Mouse (Mus musculus) adrenal gland (tissue): ENCODE results near the gene Whrn.

Source experiments
- intact Hi-C: fragments of 180-260 bp; cut with DNase I; formaldehyde crosslinking; loops from one replicate; pipeline ENCODE4 v1.15.1; 2025
- long read RNA-seq, 2 experiments: library from polyadenylated mRNA; unstranded; transcript quantifications; one replicate each; pipeline ENCODE4 v2.0.0; 2020; ENCODE audit warnings: borderline replicate concordance in 1 of 2; ENCODE audit not compliant: insufficient replicate concordance in 1 of 2

Whrn gene
- long read RNA-seq, experiment 1, partial matches to known transcripts = 7 of 8 reads
- long read RNA-seq, experiment 1, other reads (novel, unspliced or antisense) = 0 of 8 reads
- long read RNA-seq, experiment 2, full-length matches to known transcripts = 3 of 11 reads
- long read RNA-seq, experiment 2, partial matches to known transcripts = 6 of 11 reads
- long read RNA-seq, experiment 2, other reads (novel, unspliced or antisense) = 2 of 11 reads

- intact Hi-C loops = no loop called here
These were observed at the start of gene Whrn for GRCm38 (mm10) chr4:63495915-63496278. Gene Whrn (minus strand): TSS chr4:63495991.

- intact Hi-C loops = no loop called here
These were observed 49.6 kb upstream of the Whrn start for GRCm38 (mm10) chr4:63545231-63545958.

GRCm38 (mm10) chr4:63544494-63545230 is 48.9 kb upstream of the Whrn start, which contains the start of gene Atp6v1g1:
Gene Atp6v1g1 (plus strand): TSS chr4:63544772.
- intact Hi-C loops = no loop called here

GRCm38 (mm10) chr4:63543746-63544493 is 48.1 kb upstream of the Whrn start:
- intact Hi-C loops = no loop called here

- intact Hi-C loops = no loop called here
These were observed 46.4 kb upstream of the Whrn start for GRCm38 (mm10) chr4:63542209-63542608.

GRCm38 (mm10) chr4:63537602-63538001 is 41.8 kb upstream of the Whrn start:
- intact Hi-C loops = no loop called here

- intact Hi-C loops = no loop called here
These were observed 34.6 kb upstream of the Whrn start for GRCm38 (mm10) chr4:63530409-63530808.

- intact Hi-C loops = no loop called here
These were observed 33.2 kb upstream of the Whrn start for GRCm38 (mm10) chr4:63528946-63529345.

- intact Hi-C loops = no loop called here
These were observed 29.7 kb upstream of the Whrn start for GRCm38 (mm10) chr4:63525514-63525913.

- intact Hi-C loops = no loop called here
These were observed 26.1 kb upstream of the Whrn start for GRCm38 (mm10) chr4:63521813-63522419.

- intact Hi-C loops = loop anchor here (5.0 kb wide), 1 partner anchor 67 kb away; no protein-coding TSS in a partner anchor
These were observed 19.2 kb upstream of the Whrn start for GRCm38 (mm10) chr4:63515021-63515420.

- intact Hi-C loops = no loop called here
These were observed 18.7 kb upstream of the Whrn start for GRCm38 (mm10) chr4:63514454-63514984.

- intact Hi-C loops = no loop called here
These were observed 17.1 kb upstream of the Whrn start for GRCm38 (mm10) chr4:63512921-63513320.

GRCm38 (mm10) chr4:63508232-63508631 is 12.4 kb upstream of the Whrn start:
- intact Hi-C loops = loop anchor here (10.0 kb wide), 2 partner anchors 177 to 987 kb away; no protein-coding TSS in a partner anchor

- intact Hi-C loops = loop anchor here (2.0 to 10.0 kb wide), 5 partner anchors 91 to 987 kb away; no protein-coding TSS in a partner anchor
These were observed 11.7 kb upstream of the Whrn start for GRCm38 (mm10) chr4:63507478-63507877.

GRCm38 (mm10) chr4:63503949-63504348 is 8.2 kb upstream of the Whrn start:
- intact Hi-C loops = loop anchor here (10.0 kb wide), 2 partner anchors 181 to 991 kb away; no protein-coding TSS in a partner anchor

- intact Hi-C loops = loop anchor here (10.0 kb wide), 2 partner anchors 184 to 994 kb away; no protein-coding TSS in a partner anchor
These were observed 5.3 kb upstream of the Whrn start for GRCm38 (mm10) chr4:63501050-63501449.

GRCm38 (mm10) chr4:63498346-63498745 is 2.6 kb upstream of the Whrn start:
- intact Hi-C loops = loop anchor here (2.0 kb wide), 1 partner anchor 82 kb away; no protein-coding TSS in a partner anchor

- intact Hi-C loops = no loop called here
These were observed 521 bp upstream of the Whrn start for GRCm38 (mm10) chr4:63496312-63496711.
